Mouse (Mus musculus) ES-Bruce4 (cell line): ENCODE measurements around the gene Aplf. TPM values are rescaled to one million over a fixed set of nuclear protein-coding genes. Genes with fewer than 3 reads are reported as not detected.

Source experiments
- H3K27ac ChIP-seq: 2 replicates; pipeline ENCODE4 v1.5.1; 2012; ENCODE audit warnings: low read length, inconsistent platforms; ENCODE audit not compliant: insufficient read depth
- H3K27me3 ChIP-seq: 2 replicates; pipeline ENCODE4 v1.6.1; 2012; ENCODE audit warnings: mild to moderate bottlenecking, low read length, inconsistent platforms; ENCODE audit not compliant: control insufficient read depth, poor library complexity, insufficient read depth, severe bottlenecking
- H3K36me3 ChIP-seq: 2 replicates; pipeline ENCODE4 v1.6.1; 2012; ENCODE audit warnings: inconsistent platforms, mild to moderate bottlenecking, low read length, moderate library complexity; ENCODE audit not compliant: control insufficient read depth, poor library complexity, insufficient read depth, severe bottlenecking
- H3K4me1 ChIP-seq: one replicate; pipeline ENCODE4 v1.8.1; 2011; ENCODE audit warnings: low read length; ENCODE audit not compliant: control insufficient read depth, insufficient read depth
- H3K4me3 ChIP-seq: 2 replicates; pipeline ENCODE4 v1.5.1; 2011; ENCODE audit warnings: low read depth, mild to moderate bottlenecking, low read length
- H3K9ac ChIP-seq: 2 replicates; pipeline ENCODE4 v1.6.1; 2012; ENCODE audit warnings: low read depth, mild to moderate bottlenecking, inconsistent platforms; ENCODE audit not compliant: poor library complexity, severe bottlenecking
- H3K9me3 ChIP-seq: replicated peaks from 2 replicates; pipeline ENCODE4 v1.6.1; 2012; ENCODE audit warnings: mild to moderate bottlenecking, low read length, inconsistent platforms; ENCODE audit not compliant: control insufficient read depth, poor library complexity, insufficient read depth, severe bottlenecking
- CTCF ChIP-seq: IDR thresholded peaks from one replicate; pipeline ENCODE4 v1.8.1; 2011; ENCODE audit warnings: low read depth, low read length
- EP300 ChIP-seq: IDR thresholded peaks from 2 replicates; pipeline ENCODE4 v1.6.1; 2011; ENCODE audit warnings: low read depth, low read length; ENCODE audit not compliant: insufficient read depth
- POLR2A ChIP-seq: IDR thresholded peaks from one replicate; pipeline ENCODE4 v1.8.1; 2011; ENCODE audit warnings: low read length; ENCODE audit not compliant: insufficient read depth
- polyA plus RNA-seq: library from polyadenylated mRNA; stranded (reverse); fragments of >200 nt; gene quantifications from 2 replicates; pipeline ENCODE4 v1.2.4, GENCODE M21; 2011; ENCODE audit warnings: low read depth; ENCODE audit not compliant: missing spikeins, insufficient read depth, insufficient read length

The Aplf gene
- polyA plus RNA-seq, 1 experiment: 8.5 TPM

DNA sequence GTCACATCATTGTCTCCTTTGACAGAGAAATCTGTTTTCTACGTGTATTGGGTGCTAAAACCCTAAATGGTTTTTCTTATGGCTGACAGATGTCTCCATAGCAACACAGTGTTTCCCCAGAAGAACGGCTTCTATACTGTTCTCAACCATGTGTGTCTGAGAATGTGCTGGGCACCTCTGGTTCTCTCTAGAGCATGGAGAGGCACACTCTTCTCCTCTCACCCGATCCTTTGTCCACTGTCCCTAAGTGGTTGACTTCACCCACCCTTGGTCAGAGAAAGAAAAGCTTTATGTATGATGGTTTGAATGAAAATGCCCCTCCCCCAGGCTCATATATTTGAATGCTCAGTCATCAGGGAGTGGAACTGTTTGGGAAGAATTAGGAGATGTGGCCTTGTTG lies 8.4 kb upstream of the Aplf start:
- no peaks in the 10 kb centered on the region for H3K9me3 ChIP-seq
- no peaks in the 10 kb centered on the region for H3K4me1 ChIP-seq
- H3K36me3 ChIP-seq: no peaks in the 10 kb centered on the region
- TF ChIP-seq POLR2A (no peak), EP300 (no peak), CTCF (no peak)
- H3K27me3 ChIP-seq: no peaks in the 10 kb centered on the region
- H3K9ac ChIP-seq: no peak overlapping the region
- no peak overlapping the region for H3K27ac ChIP-seq
- H3K4me3 ChIP-seq: no peak overlapping the region

DNA sequence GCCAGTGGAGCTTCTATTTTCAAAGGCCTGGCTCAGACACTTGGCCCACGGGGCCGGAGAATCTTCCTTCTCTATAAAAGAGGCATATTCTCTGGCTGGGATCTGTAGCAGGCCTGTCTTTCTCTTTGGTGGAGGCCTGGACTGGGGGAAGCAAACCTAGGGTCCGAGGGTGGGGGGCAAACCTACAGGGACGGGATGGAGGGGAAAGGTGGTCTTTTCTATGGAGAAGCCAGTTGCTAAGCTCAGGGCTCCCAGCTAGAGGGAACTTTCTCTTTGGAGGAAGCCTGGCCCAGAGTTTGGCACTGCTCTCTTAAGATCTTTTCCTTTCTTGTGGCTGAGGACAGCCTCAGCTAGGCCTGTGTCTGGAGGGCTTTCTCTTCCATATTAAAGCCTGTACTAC lies 668 bp upstream of the Aplf start:
- peaks cover 2% of the 10 kb centered on the region for H3K4me1 ChIP-seq
- TF ChIP-seq CTCF: no peak
- TF ChIP-seq EP300: no peak
- no peak for TF ChIP-seq POLR2A
- no peaks in the 10 kb centered on the region for H3K9me3 ChIP-seq
- H3K27me3 ChIP-seq: no peaks in the 10 kb centered on the region
- no peaks in the 10 kb centered on the region for H3K36me3 ChIP-seq
- peak overlapping the region; percentile 44 for H3K9ac ChIP-seq
- peak overlapping the region; percentile 27 for H3K4me3 ChIP-seq
- H3K27ac ChIP-seq: no peak overlapping the region

- H3K27me3 ChIP-seq: no peaks in the 10 kb centered on the region
- no peaks in the 10 kb centered on the region for H3K9me3 ChIP-seq
- H3K4me3 ChIP-seq: peak overlapping the region; percentile 82
- H3K4me1 ChIP-seq: peaks cover 2% of the 10 kb centered on the region
- TF ChIP-seq CTCF: no peak
- TF ChIP-seq EP300: no peak
- no peak for TF ChIP-seq POLR2A
- H3K9ac ChIP-seq: peak overlapping the region; percentile 31
- no peaks in the 10 kb centered on the region for H3K36me3 ChIP-seq
- no peak overlapping the region for H3K27ac ChIP-seq
Observed at GRCm38 (mm10) chr6:87671353-87671752, 640 bp downstream of the Aplf start.

- no peaks in the 10 kb centered on the region for H3K9me3 ChIP-seq
- no peaks in the 10 kb centered on the region for H3K36me3 ChIP-seq
- TF ChIP-seq POLR2A (no peak), CTCF (no peak), EP300 (no peak)
Observed at GRCm38 (mm10) chr6:87669894-87670588, 2.0 kb downstream of the Aplf start.

DNA sequence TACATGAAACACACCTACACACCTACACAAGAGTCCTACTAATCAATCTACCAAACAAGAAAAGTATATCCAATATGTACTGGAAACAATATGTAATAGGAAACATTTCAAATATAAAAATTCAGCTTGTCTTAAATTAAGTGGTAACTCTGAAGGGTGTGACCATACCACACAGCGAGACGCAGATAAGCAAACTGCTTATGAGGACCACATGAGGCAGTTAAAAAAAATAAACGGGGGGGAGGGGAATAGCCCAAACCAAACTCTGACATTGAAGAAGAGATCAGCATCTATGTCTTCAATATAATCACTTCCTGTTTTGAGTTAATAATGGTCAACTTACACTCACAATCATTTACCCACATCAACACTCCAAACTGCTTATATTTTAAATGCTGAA lies 3.3 kb downstream of the Aplf start:
- no peaks in the 10 kb centered on the region for H3K36me3 ChIP-seq
- no peaks in the 10 kb centered on the region for H3K9me3 ChIP-seq
- no peaks in the 10 kb centered on the region for H3K27me3 ChIP-seq
- no peak overlapping the region for H3K27ac ChIP-seq
- TF ChIP-seq CTCF: no peak
- TF ChIP-seq POLR2A: no peak
- no peak for TF ChIP-seq EP300
- no peak overlapping the region for H3K9ac ChIP-seq
- H3K4me3 ChIP-seq: no peak overlapping the region
- H3K4me1 ChIP-seq: peaks cover 2% of the 10 kb centered on the region

More at GRCm38 (mm10) chr6:87669894-87670588, 2.0 kb downstream of the Aplf start:
- Histone ChIP-seq H3K4me3 (no peak overlapping the region), H3K4me1 (peaks cover 2% of the 10 kb centered on the region), H3K9ac (no peak overlapping the region), H3K27ac (no peak overlapping the region), H3K27me3 (no peaks in the 10 kb centered on the region)

GRCm38 (mm10) chr6:87667804-87668203 lies 4.2 kb downstream of the Aplf start:
- no peaks in the 10 kb centered on the region for H3K27me3 ChIP-seq
- H3K4me3 ChIP-seq: no peak overlapping the region
- no peak for TF ChIP-seq EP300
- no peak for TF ChIP-seq CTCF
- TF ChIP-seq POLR2A: no peak
- H3K27ac ChIP-seq: no peak overlapping the region
- no peak overlapping the region for H3K9ac ChIP-seq
- no peaks in the 10 kb centered on the region for H3K36me3 ChIP-seq
- H3K9me3 ChIP-seq: no peaks in the 10 kb centered on the region
- H3K4me1 ChIP-seq: peaks cover 2% of the 10 kb centered on the region
